Mouse (Mus musculus) lung, embryonic 14.5 days (tissue): ENCODE measurements at regions not wholly inside any gene's neighbourhood (a gene's known extent, or its start where the extent isn't known, plus 50 kb on each side); places are given as distances from the start of the nearest gene placed in this dataset.
A peak's percentile ranks its signal among the peaks of the same experiment; 100 is the strongest.
"Not testable (repeated sequence)": the region's sequence is repeated elsewhere in the genome, so short reads cannot be mapped to it uniquely, and the experiment has no call there.

Experiments
- ATAC-seq: fragments of 200-750 bp; cut with Nextera tagmentation; 2 replicates; pipeline ENCODE4 v1.8.0; 2017; ENCODE audit warnings: mild to moderate bottlenecking, moderate TSS enrichment, moderate library complexity; ENCODE audit not compliant: insufficient read depth
- DNase-seq: peaks from one replicate; pipeline ENCODE4 v3.0.0-alpha.2; 2015
- H3K27ac ChIP-seq: fragments of 300-500 bp; sonication (generic); 2 replicates; pipeline ENCODE4 v1.5.1; 2014; ENCODE audit warnings: low read depth, mild to moderate bottlenecking, moderate library complexity
- H3K27me3 ChIP-seq: fragments of 300-500 bp; sonication (generic); 2 replicates; pipeline ENCODE4 v1.6.1; 2014; ENCODE audit warnings: low read length, control low read depth; ENCODE audit not compliant: insufficient read depth
- H3K36me3 ChIP-seq: fragments of 300-500 bp; sonication (generic); 2 replicates; pipeline ENCODE4 v1.6.1; 2014; ENCODE audit warnings: control low read depth; ENCODE audit not compliant: insufficient read depth
- H3K4me1 ChIP-seq: fragments of 300-500 bp; sonication (generic); 2 replicates; pipeline ENCODE4 v1.6.1; 2014; ENCODE audit warnings: antibody characterized with exemption, control low read depth; ENCODE audit not compliant: insufficient read depth
- H3K4me2 ChIP-seq: fragments of 300-500 bp; sonication (generic); 2 replicates; pipeline ENCODE4 v1.6.1; 2014; ENCODE audit warnings: mild to moderate bottlenecking
- H3K4me3 ChIP-seq: fragments of 300-500 bp; sonication (generic); 2 replicates; pipeline ENCODE4 v1.5.1; 2014; ENCODE audit warnings: low read depth, low read length
- H3K9ac ChIP-seq: fragments of 300-500 bp; sonication (generic); 2 replicates; pipeline ENCODE4 v1.6.1; 2014
- H3K9me3 ChIP-seq: fragments of 300-500 bp; sonication (generic); 2 replicates; pipeline ENCODE4 v1.6.1; 2016; ENCODE audit warnings: low read depth, low read length, control low read depth
- CTCF ChIP-seq: IDR thresholded peaks from 2 replicates; pipeline ENCODE4 v1.5.1; 2016; ENCODE audit warnings: antibody characterized with exemption, low read depth
- WGBS: fragments of 180-500 bp; shearing (Covaris S2); extraction: QIAGEN DNeasy Blood & Tissue Kit; methylation state at CpG from one replicate; pipeline ENCODE4 v1.1.7; 2014; 5-methylcytosine and 5-hydroxymethylcytosine counted together

DNA sequence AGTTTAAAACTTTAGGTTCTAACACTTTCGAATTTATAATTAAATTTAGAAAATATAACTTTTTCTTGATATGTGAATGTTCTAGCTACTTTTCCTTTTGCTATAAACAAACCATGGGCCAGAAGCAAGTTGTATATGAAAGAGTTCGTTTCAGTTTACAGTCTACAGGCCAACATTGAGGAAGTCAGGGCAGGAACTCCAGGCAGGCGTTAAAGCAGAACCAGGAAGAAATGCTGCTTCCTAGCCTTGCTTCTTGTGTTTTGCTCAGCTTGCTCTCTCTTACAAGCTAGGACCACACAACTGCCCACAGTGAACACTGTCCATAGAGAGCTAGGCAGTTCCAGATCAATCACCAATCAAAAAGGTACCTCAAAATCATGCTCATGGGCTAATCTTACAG lies 558.9 kb upstream of the Olfr1507 start:
- 46% methylated on average over 2 of the region's 3 CpGs for WGBS
- not testable (repeated sequence) for H3K9me3 ChIP-seq, H3K4me1 ChIP-seq, DNase-seq, ATAC-seq, H3K36me3 ChIP-seq, H3K4me2 ChIP-seq, H3K4me3 ChIP-seq, H3K9ac ChIP-seq, H3K27me3 ChIP-seq, H3K27ac ChIP-seq

DNA sequence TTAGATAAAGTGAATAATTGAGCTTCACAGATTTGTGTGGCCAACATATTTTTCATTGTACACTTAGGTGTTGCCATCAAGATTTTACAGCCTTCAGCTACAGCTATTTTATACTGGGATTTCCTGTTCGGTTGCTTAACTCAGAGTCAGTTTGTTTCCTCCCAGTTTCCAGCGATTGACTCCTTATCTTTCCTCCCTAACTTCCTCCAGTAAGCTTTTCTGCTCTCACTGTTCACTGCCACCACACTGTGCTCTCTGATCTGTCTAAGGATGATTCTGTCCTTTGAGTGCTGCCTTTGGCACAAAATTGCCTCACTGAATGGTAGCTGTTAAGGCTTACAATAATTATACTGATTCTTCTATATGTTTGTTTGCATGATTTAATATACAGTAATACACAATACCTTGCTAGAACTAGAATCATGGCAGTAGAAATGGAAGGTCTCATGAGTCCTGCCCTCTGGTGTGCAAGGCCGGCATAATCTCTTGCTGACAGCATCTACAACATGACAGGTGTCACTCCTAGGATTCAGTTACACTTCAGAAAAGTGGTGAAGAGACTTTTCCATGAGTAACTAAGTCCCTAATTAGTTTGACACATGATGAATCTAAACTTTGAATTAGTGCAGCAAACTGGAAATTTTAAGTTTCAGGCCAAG lies 558.0 kb upstream of the Olfr1507 start:
- 45% methylated on average over 2 of the region's 3 CpGs for WGBS
- not testable (repeated sequence) for H3K27me3 ChIP-seq, H3K4me3 ChIP-seq, DNase-seq, H3K9ac ChIP-seq, H3K27ac ChIP-seq, H3K4me2 ChIP-seq, H3K4me1 ChIP-seq, H3K36me3 ChIP-seq, ATAC-seq, H3K9me3 ChIP-seq

DNA sequence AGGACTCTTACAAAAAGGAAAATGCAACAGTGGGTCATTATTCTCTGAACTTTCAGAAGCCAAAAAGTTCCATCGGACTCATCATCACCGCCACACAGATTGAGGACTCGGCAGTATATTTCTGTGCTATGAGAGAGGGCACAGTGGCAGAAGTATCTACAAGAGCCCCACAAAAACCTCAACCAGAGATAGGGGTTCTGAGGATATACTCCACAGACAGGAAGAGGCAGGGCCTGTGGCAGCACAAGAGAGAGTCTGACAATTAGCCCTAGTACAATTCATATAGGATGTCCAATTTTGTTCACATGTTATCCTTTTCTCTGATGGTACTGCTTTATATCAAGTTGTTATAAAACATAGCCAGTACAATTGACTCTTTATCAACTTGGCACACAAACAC lies 552.1 kb upstream of the Olfr1507 start:
- H3K9me3 ChIP-seq, H3K36me3 ChIP-seq, H3K4me2 ChIP-seq, H3K4me3 ChIP-seq, H3K9ac ChIP-seq, H3K27ac ChIP-seq, DNase-seq, H3K4me1 ChIP-seq, H3K27me3 ChIP-seq, ATAC-seq: not testable (repeated sequence)
- 82% methylated on average over 3 of the region's 3 CpGs for WGBS

DNA sequence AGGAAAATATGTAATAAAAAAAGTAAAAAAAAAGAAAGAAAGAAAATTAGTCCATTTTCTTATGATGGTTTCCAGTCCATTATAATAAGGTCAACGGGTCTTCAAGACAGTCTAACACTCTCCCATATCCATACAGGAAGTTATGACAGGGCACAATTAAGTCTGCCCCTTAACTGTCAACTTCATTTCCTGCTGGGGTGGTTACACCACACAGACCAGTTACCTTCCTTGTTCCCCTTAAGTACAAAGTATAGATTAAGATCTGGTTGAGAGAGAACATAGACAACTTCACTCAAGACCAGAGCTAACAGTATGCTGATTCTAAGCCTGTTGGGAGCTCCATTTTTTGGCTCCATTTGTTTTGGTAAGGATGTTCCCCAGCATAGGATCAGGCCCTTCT lies 551.4 kb upstream of the Olfr1507 start:
- not testable (repeated sequence) for H3K36me3 ChIP-seq, H3K27me3 ChIP-seq, H3K9me3 ChIP-seq, H3K4me2 ChIP-seq, DNase-seq, ATAC-seq, H3K9ac ChIP-seq, H3K4me3 ChIP-seq, H3K27ac ChIP-seq, H3K4me1 ChIP-seq
- WGBS, result 87% methylated on average over 1 of the region's 1 CpGs

DNA sequence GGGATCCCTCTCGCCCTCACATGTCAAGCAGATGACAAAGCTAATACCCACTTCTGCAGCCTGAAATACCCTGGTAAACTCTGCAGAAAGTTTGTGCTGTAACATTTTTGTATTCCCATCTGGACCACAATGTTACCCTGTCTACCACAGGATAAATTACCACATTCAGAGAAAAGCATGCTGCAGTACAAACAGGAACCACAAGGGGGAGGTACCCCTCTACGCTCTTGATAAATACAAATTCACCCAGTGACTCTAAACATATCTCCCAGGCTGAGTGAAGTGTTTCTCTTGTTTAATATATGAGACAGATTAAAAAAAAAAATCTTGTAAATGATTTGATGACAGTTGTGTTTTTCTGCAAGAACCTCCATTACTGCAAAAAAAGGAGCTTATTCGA lies 549.8 kb upstream of the Olfr1507 start:
- 62% methylated on average over 3 of the region's 3 CpGs for WGBS
- not testable (repeated sequence) for H3K4me1 ChIP-seq, H3K9me3 ChIP-seq, H3K27me3 ChIP-seq, H3K4me2 ChIP-seq, H3K4me3 ChIP-seq, ATAC-seq, H3K36me3 ChIP-seq, H3K9ac ChIP-seq, H3K27ac ChIP-seq
- TF ChIP-seq CTCF, result peak; percentile 51
- peak; percentile 54 for DNase-seq

DNA sequence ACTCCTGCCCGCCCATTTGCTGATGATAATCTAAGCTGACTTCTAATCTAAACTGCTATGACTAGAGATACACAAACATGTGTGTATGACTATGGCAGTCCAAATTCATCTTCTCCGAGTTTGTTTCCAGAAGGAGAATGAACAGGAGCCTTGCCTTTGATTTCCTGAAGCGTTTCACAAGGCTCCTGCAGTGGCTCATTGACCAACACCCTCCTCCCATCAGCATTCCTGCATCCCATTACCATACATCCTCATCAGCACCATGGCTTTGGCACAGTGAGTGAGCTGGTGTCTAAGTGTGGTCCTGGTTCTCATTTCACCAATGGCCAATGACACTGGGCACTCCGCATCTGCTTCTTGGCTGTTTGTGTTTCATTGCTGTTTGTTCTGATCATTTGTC lies 548.6 kb upstream of the Olfr1507 start:
- not testable (repeated sequence) for H3K27me3 ChIP-seq, H3K9me3 ChIP-seq, H3K36me3 ChIP-seq, H3K4me2 ChIP-seq, H3K4me3 ChIP-seq, ATAC-seq, DNase-seq, H3K4me1 ChIP-seq, H3K27ac ChIP-seq, H3K9ac ChIP-seq
- 72% methylated on average over 4 of the region's 4 CpGs for WGBS

DNA sequence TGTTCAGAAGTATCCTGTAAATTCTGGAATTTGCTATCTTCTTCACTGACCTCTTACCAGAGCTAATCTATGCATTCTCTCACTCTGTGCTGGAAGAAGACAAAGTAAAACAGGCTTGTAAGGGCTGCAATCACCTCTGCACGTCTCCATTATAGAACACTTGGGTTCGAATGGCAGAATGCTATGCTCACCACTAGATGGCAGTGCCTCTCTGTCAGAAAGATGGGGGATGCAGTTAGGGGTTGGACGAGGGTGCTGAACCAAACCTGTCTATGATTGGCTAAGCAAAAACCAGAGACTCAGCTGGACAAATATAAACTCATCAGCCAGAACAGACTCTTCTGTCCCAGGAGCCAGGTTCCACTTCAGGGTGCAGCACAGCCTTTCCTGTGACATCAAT lies 546.5 kb upstream of the Olfr1507 start:
- not testable (repeated sequence) for H3K4me2 ChIP-seq, H3K9me3 ChIP-seq, H3K4me3 ChIP-seq, H3K9ac ChIP-seq, H3K27ac ChIP-seq, H3K27me3 ChIP-seq, H3K36me3 ChIP-seq, H3K4me1 ChIP-seq
- TF ChIP-seq CTCF, result peak; percentile 54
- WGBS, result 14% methylated on average over 3 of the region's 3 CpGs
- ATAC-seq (peak; percentile 47; the same call in 1 of the 2 replicates), DNase-seq (peak; percentile 17)

DNA sequence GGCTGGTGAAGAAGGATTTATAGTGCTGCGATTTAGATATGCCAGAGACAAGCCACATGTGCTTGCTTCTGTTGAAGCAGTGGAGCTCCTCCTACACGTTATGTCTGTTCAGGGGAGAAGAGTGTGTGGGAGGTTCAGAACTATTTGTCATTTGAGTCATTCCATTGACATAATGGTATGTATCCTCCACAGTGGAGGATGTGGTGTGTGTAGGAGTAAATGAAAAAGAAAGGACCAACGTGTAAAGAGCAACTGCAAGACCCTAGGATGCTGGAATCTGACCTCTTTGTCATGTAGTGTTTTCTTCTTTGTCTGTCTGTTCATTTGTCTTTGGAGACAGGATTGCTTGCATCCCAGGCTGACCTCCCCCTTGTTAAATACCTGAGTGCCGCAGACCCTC lies 543.9 kb upstream of the Olfr1507 start:
- H3K9me3 ChIP-seq, H3K27ac ChIP-seq, H3K36me3 ChIP-seq, H3K4me3 ChIP-seq, H3K4me2 ChIP-seq, DNase-seq, ATAC-seq, H3K9ac ChIP-seq, H3K4me1 ChIP-seq, H3K27me3 ChIP-seq: not testable (repeated sequence)
- 53% methylated on average over 4 of the region's 4 CpGs for WGBS

DNA sequence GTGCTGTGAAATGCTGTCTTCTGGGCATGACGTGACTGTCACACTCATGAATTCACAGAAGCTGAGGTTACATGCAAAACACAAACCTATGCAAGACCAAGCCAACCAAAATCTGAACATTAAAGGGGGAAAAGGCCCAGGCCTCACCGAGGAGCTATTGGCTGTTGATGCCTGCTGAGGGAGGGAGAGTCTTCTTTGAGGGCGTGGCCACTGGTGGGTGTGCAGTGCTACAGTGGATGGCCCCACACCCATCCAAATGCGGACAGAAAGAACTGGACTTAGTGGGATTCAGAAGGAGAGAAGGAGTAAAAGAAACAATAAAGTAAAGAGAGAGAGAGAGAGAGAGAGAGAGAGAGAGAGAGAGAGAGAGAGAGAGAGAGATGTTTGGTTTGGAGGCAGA lies 539.4 kb upstream of the Olfr1507 start:
- no CpG with 5 or more reads among the region's 4 CpGs for WGBS
- not testable (repeated sequence) for DNase-seq, H3K4me2 ChIP-seq

DNA sequence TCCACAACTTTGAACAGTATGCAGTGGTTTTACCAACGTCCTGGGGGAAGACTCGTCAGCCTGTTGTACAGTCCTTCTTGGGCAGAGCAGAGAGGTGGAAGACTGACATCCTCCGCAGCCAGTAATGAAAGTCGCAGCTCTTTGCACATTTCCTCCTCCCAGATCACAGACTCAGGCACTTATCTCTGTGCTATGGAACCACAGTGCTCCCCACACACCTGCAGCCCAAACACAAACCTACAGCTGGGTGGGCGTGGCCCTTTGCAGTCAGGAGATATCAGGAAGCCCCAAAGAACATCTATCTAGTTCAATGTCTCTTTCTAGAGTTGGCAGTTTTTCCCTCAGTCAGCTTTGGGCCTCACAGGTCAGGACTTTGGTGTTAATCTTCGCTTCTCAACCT lies 537.7 kb upstream of the Olfr1507 start:
- not testable (repeated sequence) for H3K9ac ChIP-seq, H3K9me3 ChIP-seq, H3K27me3 ChIP-seq, H3K27ac ChIP-seq, H3K4me1 ChIP-seq, H3K36me3 ChIP-seq, H3K4me2 ChIP-seq, ATAC-seq, DNase-seq, H3K4me3 ChIP-seq
- whole genome bisulfite sequencing, result 18% methylated on average over 1 of the region's 6 CpGs

More for the DNA sequence above, 539.4 kb upstream of the Olfr1507 start:
- H3K36me3 ChIP-seq, H3K27ac ChIP-seq, H3K4me3 ChIP-seq, H3K4me1 ChIP-seq, H3K9ac ChIP-seq, H3K9me3 ChIP-seq, H3K27me3 ChIP-seq, ATAC-seq: not testable (repeated sequence)

DNA sequence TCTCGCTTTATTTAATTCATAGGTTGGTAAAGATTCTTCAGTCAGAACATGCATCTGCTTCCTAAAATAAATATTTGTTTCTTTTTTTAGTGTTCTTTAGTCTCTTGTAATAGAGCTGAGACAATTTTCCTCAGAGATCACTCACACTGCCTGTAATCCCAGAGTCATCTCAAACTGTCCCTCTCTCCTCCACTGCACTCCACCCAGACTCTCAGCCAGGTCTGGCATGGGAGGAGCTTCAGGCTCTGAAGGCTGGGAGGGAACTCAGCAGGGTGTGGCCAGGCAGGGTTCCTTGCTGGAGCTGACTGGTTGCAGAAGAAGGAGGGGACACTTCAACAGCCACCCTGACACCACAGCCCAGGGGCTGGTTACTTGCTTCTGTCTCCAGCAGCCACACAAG lies 536.9 kb upstream of the Olfr1507 start:
- not testable (repeated sequence) for H3K9ac ChIP-seq, H3K4me2 ChIP-seq, DNase-seq, H3K27me3 ChIP-seq, H3K36me3 ChIP-seq, H3K4me3 ChIP-seq, H3K27ac ChIP-seq, ATAC-seq, H3K9me3 ChIP-seq, H3K4me1 ChIP-seq
- WGBS, result no CpG with 5 or more reads among the region's 1 CpGs
